Mouse (Mus musculus) thymus, adult 2 months (tissue): ENCODE measurements around the gene Mylk.
"Not testable (repeated sequence)": the region's sequence is repeated elsewhere in the genome, so short reads cannot be mapped to it uniquely, and the experiment has no call there.

Experiments
- CTCF ChIP-seq: fragments of 200-500 bp; IDR thresholded peaks from 2 replicates; pipeline ENCODE4 v1.5.1; 2012; ENCODE audit warnings: mild to moderate bottlenecking, control low read depth, low read length, moderate library complexity, borderline replicate concordance; ENCODE audit not compliant: control insufficient read depth, poor library complexity, insufficient read depth; ENCODE audit errors: extremely low read depth
- POLR2A ChIP-seq: fragments of 200-500 bp; IDR thresholded peaks from 2 replicates; pipeline ENCODE4 v1.6.1; 2012; ENCODE audit warnings: mild to moderate bottlenecking, low read length, control low read depth, moderate library complexity; ENCODE audit not compliant: control insufficient read depth, poor library complexity, insufficient read depth; ENCODE audit errors: extremely low read depth

- TF ChIP-seq CTCF, POLR2A: not testable (repeated sequence)
These were observed 46.3 kb upstream of the Mylk start for GRCm38 (mm10) chr16:34698721-34699120.
